Mouse (Mus musculus) forebrain, embryonic 11.5 days (tissue): ENCODE data around the gene Phactr1. TPM values are rescaled to one million over a fixed set of nuclear protein-coding genes. Genes with fewer than 3 reads are reported as not detected.

ENCODE experiments used
- ATAC-seq: fragments of 200-750 bp; cut with Nextera tagmentation; replicated peaks from 2 replicates; pipeline ENCODE4 v1.8.0; 2017; ENCODE audit warnings: moderate TSS enrichment; ENCODE audit not compliant: low FRiP score
- DNase-seq: peaks from one replicate; pipeline ENCODE4 v3.0.0-alpha.2; 2017; ENCODE audit warnings: low spot score
- H3K27ac ChIP-seq: fragments of 300-500 bp; sonication (generic); 2 replicates; pipeline ENCODE4 v1.5.1; 2014; ENCODE audit warnings: low read depth, low read length
- H3K27me3 ChIP-seq: fragments of 300-500 bp; sonication (generic); 2 replicates; pipeline ENCODE4 v1.6.1; 2014; ENCODE audit warnings: mild to moderate bottlenecking, low read length, mixed read lengths; ENCODE audit not compliant: control insufficient read depth, insufficient read depth
- H3K36me3 ChIP-seq: fragments of 300-500 bp; sonication (generic); 2 replicates; pipeline ENCODE4 v1.6.1; 2014; ENCODE audit warnings: mild to moderate bottlenecking, low read length, moderate library complexity, mixed read lengths; ENCODE audit not compliant: control insufficient read depth, insufficient read depth
- H3K4me1 ChIP-seq: fragments of 300-500 bp; sonication (generic); replicated peaks from 2 replicates; pipeline ENCODE4 v1.6.1; 2014; ENCODE audit warnings: low read length, mixed read lengths; ENCODE audit not compliant: control insufficient read depth, insufficient read depth
- H3K4me2 ChIP-seq: fragments of 300-500 bp; sonication (generic); 2 replicates; pipeline ENCODE4 v1.6.1; 2014; ENCODE audit warnings: low read depth, mild to moderate bottlenecking, low read length, moderate library complexity, mixed read lengths; ENCODE audit not compliant: severe bottlenecking
- H3K4me3 ChIP-seq: fragments of 300-500 bp; sonication (generic); 2 replicates; pipeline ENCODE4 v1.5.1; 2014; ENCODE audit warnings: low read depth, low read length
- H3K9ac ChIP-seq: fragments of 300-500 bp; sonication (generic); 2 replicates; pipeline ENCODE4 v1.6.1; 2014; ENCODE audit warnings: low read length
- H3K9me3 ChIP-seq: fragments of 300-500 bp; sonication (generic); 2 replicates; pipeline ENCODE4 v1.6.1; 2016; ENCODE audit warnings: low read length, mixed read lengths; ENCODE audit not compliant: control insufficient read depth
- WGBS: fragments of 180-500 bp; shearing (Covaris S2); extraction: QIAGEN DNeasy Blood & Tissue Kit; methylation state at CpG from one replicate; pipeline ENCODE4 v1.1.7; 2014; 5-methylcytosine and 5-hydroxymethylcytosine counted together
- polyA plus RNA-seq: library from polyadenylated mRNA; unstranded; fragments of >200 nt; fragmentation: Nextera tagmentation; extraction: Ambion mirVana; gene quantifications from 2 replicates; pipeline ENCODE4 v1.2.1, GENCODE M21; 2014

Gene Phactr1
- polyA plus RNA-seq, 1 experiment from 2014 or later: 12.4 TPM

GRCm38 (mm10) chr13:42737486-42737885 lies 57.1 kb downstream of the Phactr1 start:
- Histone ChIP-seq H3K4me1 (no peaks in the 10 kb centered on the region), H3K9me3 (no peaks in the 10 kb centered on the region), H3K4me2 (no peak overlapping the region), H3K9ac (no peak overlapping the region), H3K27me3 (no peaks in the 10 kb centered on the region), H3K36me3 (no peaks in the 10 kb centered on the region), H3K27ac (no peak overlapping the region), H3K4me3 (no peak overlapping the region)
- no peak for ATAC-seq
- WGBS: 90% methylated on average over 5 of the region's 5 CpGs
- DNase-seq: no peak

- H3K4me3 ChIP-seq: no peak overlapping the region
- DNase-seq: no peak
- no peaks in the 10 kb centered on the region for H3K36me3 ChIP-seq
- WGBS: 88% methylated on average over 5 of the region's 5 CpGs
- H3K9me3 ChIP-seq: no peaks in the 10 kb centered on the region
- no peak for ATAC-seq
- no peak overlapping the region for H3K27ac ChIP-seq
- no peak overlapping the region for H3K9ac ChIP-seq
- no peaks in the 10 kb centered on the region for H3K4me1 ChIP-seq
- no peaks in the 10 kb centered on the region for H3K27me3 ChIP-seq
- H3K4me2 ChIP-seq: no peak overlapping the region
These were observed 57.7 kb downstream of the Phactr1 start for GRCm38 (mm10) chr13:42738152-42738551.

GRCm38 (mm10) chr13:42742226-42742625 lies 61.8 kb downstream of the Phactr1 start:
- no peak overlapping the region for H3K27ac ChIP-seq
- H3K4me1 ChIP-seq: no peaks in the 10 kb centered on the region
- H3K36me3 ChIP-seq: no peaks in the 10 kb centered on the region
- DNase-seq (no peak), ATAC-seq (no peak)
- no peak overlapping the region for H3K4me2 ChIP-seq
- no peak overlapping the region for H3K9ac ChIP-seq
- H3K4me3 ChIP-seq: no peak overlapping the region
- no peaks in the 10 kb centered on the region for H3K27me3 ChIP-seq
- H3K9me3 ChIP-seq: no peaks in the 10 kb centered on the region

DNA sequence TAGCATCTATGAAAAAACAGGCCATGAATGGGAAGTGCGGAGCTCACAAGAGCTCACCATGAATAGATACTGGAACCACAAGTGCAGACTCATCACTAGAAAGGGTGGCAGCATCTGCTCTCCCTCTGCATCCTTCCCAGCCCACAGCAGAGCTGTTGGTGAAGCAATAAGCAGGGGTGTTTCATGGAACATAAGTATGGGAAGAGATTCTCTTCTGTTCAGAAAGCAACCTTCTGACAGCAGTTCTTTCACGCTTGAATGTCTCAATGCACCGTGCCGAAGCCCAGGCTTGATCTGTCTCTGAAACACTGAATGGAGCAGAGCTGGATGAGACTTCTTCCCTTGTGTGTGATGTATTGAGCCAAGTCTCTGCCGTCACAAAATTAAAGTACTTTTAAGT lies 64.0 kb downstream of the Phactr1 start:
- no peak overlapping the region for H3K27ac ChIP-seq
- no peak overlapping the region for H3K4me3 ChIP-seq
- H3K36me3 ChIP-seq: no peaks in the 10 kb centered on the region
- H3K27me3 ChIP-seq: no peaks in the 10 kb centered on the region
- DNase-seq (no peak), ATAC-seq (no peak)
- 82% methylated on average over 5 of the region's 5 CpGs for WGBS
- H3K4me1 ChIP-seq: no peaks in the 10 kb centered on the region
- H3K9me3 ChIP-seq: no peaks in the 10 kb centered on the region
- H3K4me2 ChIP-seq: no peak overlapping the region
- H3K9ac ChIP-seq: no peak overlapping the region

DNA sequence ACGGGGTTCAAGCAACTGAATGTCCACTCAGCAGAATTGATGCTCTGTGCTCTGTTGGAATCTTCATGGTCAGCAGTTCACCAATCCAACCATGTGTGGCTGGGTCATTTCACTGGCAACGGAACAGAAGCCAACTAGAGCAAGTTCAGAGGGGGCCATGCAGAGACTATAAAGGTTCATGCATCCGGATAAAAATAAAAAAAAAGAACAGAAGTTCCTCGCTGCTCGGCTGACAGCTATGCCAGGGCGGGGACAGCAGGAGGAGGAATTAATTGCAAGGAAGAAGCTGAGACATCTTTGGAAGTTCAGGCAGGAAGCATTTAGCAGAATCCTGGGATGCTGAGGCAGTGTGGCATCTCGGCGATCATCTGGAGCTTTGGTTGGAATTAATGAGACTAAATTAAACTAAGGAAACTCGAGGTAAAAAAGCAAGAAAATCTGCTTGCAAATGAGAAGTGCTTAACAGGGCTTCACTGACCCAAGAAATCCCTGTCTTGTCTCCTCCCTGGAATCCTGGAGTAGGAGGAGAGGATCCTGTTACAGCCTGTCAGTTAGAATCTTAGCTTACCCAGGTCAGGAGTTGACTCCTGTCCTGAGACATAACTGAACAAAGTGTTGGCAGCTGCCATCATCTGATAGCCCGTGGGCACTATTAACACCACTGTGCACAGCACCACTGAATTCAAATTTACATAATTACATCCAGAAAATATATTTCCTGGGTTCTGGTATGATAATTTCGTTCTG lies 77.4 kb downstream of the Phactr1 start:
- 42% methylated on average over 11 of the region's 11 CpGs for WGBS

DNA sequence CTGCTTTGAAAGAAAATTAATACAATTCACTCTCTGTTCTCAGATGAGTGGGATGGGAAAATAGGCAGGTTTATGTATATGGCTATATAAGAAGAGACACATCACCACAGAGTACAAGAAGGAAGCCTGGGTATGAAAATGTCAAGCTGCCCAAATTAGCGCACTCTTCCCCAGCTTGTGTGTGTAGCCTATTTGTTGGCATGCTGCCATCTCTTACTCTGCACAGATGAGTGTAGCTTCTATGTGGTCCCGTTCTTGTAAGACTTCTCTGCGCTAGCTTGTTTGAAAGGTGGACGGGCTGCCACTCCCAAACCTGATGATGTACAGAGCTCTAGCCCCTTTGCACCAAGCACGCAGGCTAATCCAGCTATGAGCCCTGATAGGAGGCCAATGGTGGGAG lies 78.7 kb downstream of the Phactr1 start:
- whole genome bisulfite sequencing: 83% methylated on average over 5 of the region's 5 CpGs
- Histone ChIP-seq H3K4me2 (no peak overlapping the region), H3K27me3 (no peaks in the 10 kb centered on the region), H3K9ac (no peak overlapping the region), H3K36me3 (no peaks in the 10 kb centered on the region), H3K4me1 (0 out of 2 replicates have a peak, but pooled peaks cover 2% of the 10 kb centered on the region), H3K4me3 (no peak overlapping the region), H3K27ac (no peak overlapping the region), H3K9me3 (no peaks in the 10 kb centered on the region)
- DNase-seq (no peak), ATAC-seq (no peak)

More for the DNA sequence above, 77.4 kb downstream of the Phactr1 start:
- ATAC-seq (no peak), DNase-seq (no peak)
- H3K27me3 ChIP-seq: no peaks in the 10 kb centered on the region
- no peak overlapping the region for H3K27ac ChIP-seq
- no peak overlapping the region for H3K4me2 ChIP-seq
- H3K9ac ChIP-seq: no peak overlapping the region
- 0 out of 2 replicates have a peak, but pooled peaks cover 2% of the 10 kb centered on the region for H3K4me1 ChIP-seq
- no peak overlapping the region for H3K4me3 ChIP-seq
- no peaks in the 10 kb centered on the region for H3K9me3 ChIP-seq
- no peaks in the 10 kb centered on the region for H3K36me3 ChIP-seq

DNA sequence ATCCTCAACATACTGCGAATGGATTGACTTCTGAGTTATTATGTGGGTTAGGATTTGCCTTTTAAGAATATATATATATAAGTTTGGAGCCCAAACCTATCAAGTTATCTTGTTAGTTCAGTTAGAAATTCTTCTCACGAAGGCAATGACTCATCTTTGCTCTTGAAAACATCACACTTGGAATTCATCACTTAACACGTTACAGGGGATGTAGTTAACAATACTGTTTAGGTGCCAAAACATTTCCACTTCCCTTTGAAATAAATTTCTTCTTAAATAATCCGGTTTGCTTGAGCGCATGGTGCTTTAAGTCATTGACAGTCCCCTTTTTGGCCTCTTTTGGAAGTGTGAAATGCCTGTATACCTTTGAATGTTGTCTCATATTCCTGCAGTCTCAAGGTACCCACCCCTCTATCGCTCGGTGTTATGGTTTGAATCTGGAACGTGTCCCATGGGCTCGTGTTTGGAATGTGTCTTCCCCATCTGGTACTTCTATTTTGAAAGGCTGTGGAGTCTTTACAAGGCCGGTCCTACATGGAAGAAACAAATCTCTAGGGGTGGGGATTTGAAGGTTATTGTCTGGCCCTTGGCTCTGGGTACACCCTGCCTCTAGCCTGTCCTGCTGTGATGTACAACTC lies 80.6 kb downstream of the Phactr1 start:
- Histone ChIP-seq H3K4me3 (no peak overlapping the region), H3K27me3 (no peaks in the 10 kb centered on the region), H3K36me3 (no peaks in the 10 kb centered on the region), H3K4me2 (no peak overlapping the region), H3K27ac (no peak overlapping the region), H3K4me1 (0 out of 2 replicates have a peak, but pooled peaks cover 2% of the 10 kb centered on the region), H3K9ac (no peak overlapping the region), H3K9me3 (no peaks in the 10 kb centered on the region)
- WGBS: 91% methylated on average over 10 of the region's 10 CpGs
- ATAC-seq (no peak), DNase-seq (no peak)

DNA sequence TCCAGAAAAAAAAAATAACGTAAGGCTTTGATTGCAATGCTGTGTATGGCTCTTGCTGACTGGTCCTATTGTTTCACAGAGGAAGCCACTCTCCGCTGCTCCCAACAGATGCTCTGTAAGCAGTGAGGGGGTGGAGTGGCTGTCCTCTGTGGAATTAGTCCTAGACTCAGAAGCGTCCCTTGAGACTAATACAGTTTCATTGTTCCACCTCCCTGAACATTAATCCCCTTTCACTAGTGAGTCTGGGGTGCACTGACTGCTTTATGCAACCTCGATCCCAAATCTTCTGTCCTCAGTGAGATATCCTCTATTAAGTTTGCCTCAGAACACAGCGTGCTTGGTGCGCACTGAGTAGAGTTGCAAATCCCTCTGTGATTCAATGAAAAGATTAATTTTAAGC lies 91.9 kb downstream of the Phactr1 start:
- H3K4me3 ChIP-seq: no peak overlapping the region
- no peaks in the 10 kb centered on the region for H3K36me3 ChIP-seq
- no peak overlapping the region for H3K27ac ChIP-seq
- no peak overlapping the region for H3K9ac ChIP-seq
- no peak for DNase-seq
- peaks cover 2% of the 10 kb centered on the region; the same call in 1 of the 2 replicates for H3K4me1 ChIP-seq
- H3K27me3 ChIP-seq: no peaks in the 10 kb centered on the region
- no peaks in the 10 kb centered on the region for H3K9me3 ChIP-seq
- WGBS: 11% methylated on average over 6 of the region's 6 CpGs
- peak overlapping the region; percentile 19; the same call in 1 of the 2 replicates for H3K4me2 ChIP-seq
- peak; percentile 53 for ATAC-seq

DNA sequence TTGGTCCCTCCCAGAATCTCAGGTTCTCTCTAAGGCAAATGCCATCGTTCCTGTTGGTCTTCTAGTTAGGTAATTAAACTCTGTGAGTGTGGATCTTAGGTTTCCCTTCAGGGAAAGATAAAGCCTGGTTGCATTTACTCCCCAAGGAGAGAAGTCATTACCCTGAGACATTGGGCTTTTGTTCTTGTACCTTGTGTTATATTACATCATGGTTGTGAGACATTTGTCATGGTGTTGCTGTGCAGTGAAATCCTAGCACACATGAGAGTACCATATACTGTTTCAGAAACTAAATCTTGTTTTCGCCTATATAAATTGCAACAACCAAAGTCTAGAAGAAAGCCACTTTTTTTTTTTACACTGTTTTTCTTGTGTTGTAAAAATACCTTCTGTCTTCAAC lies 93.6 kb downstream of the Phactr1 start:
- no peak for DNase-seq
- H3K27ac ChIP-seq: no peak overlapping the region
- WGBS: 71% methylated on average over 2 of the region's 2 CpGs

More for the DNA sequence above, 93.6 kb downstream of the Phactr1 start:
- Histone ChIP-seq H3K36me3 (no peaks in the 10 kb centered on the region), H3K4me1 (peaks cover 2% of the 10 kb centered on the region; the same call in 1 of the 2 replicates), H3K9ac (no peak overlapping the region), H3K4me2 (no peak overlapping the region), H3K4me3 (no peak overlapping the region), H3K9me3 (no peaks in the 10 kb centered on the region), H3K27me3 (no peaks in the 10 kb centered on the region)
- no peak for ATAC-seq
